Mouse (Mus musculus): Measurements from ENCODE around the gene Vav3.

GRCm38 (mm10) chr3:109525825-109526224 is 185.4 kb downstream of the Vav3 start:
- TF ChIP-seq CHD1 (IDR thresholded peaks at IDR 0.05; ENCODE audit: low read depth, low read length) (no peak), SMC3 (IDR thresholded peaks at IDR 0.05; ENCODE audit: low read depth, low read length) (no peak), EP300 (IDR thresholded peaks at IDR 0.05; ENCODE audit: low read length) (no peak)
